Mouse (Mus musculus) hindbrain, embryonic 10.5 days (tissue): Measurements from ENCODE around the gene Wdr27. TPM values are rescaled to one million over a fixed set of nuclear protein-coding genes. Genes with fewer than 3 reads are reported as not detected.
"Not testable (repeated sequence)": the region's sequence is repeated elsewhere in the genome, so short reads cannot be mapped to it uniquely, and the experiment has no call there.

Source experiments
- DNase-seq: peaks from one replicate; pipeline ENCODE4 v3.0.0-alpha.2; 2017; ENCODE audit warnings: low spot score
- H3K27ac ChIP-seq: fragments of 300-500 bp; sonication (generic); 2 replicates; pipeline ENCODE4 v1.5.1; 2016; ENCODE audit warnings: mild to moderate bottlenecking, moderate library complexity
- H3K27me3 ChIP-seq: fragments of 300-500 bp; sonication (generic); 2 replicates; pipeline ENCODE4 v1.6.1; 2016; ENCODE audit warnings: mild to moderate bottlenecking; ENCODE audit not compliant: poor library complexity, insufficient read depth, severe bottlenecking
- H3K36me3 ChIP-seq: fragments of 300-500 bp; sonication (generic); 2 replicates; pipeline ENCODE4 v1.6.1; 2016; ENCODE audit warnings: mild to moderate bottlenecking, moderate library complexity
- H3K4me1 ChIP-seq: fragments of 300-500 bp; sonication (generic); replicated peaks from 2 replicates; pipeline ENCODE4 v1.6.1; 2016; ENCODE audit warnings: mild to moderate bottlenecking
- H3K4me3 ChIP-seq: fragments of 300-500 bp; sonication (generic); 2 replicates; pipeline ENCODE4 v1.5.1; 2016; ENCODE audit warnings: mild to moderate bottlenecking, moderate library complexity
- H3K9me3 ChIP-seq: fragments of 300-500 bp; sonication (generic); 2 replicates; pipeline ENCODE4 v1.6.1; 2016; ENCODE audit warnings: mild to moderate bottlenecking, moderate library complexity
- WGBS: fragments of 180-500 bp; shearing (Covaris S2); methylation state at CpG from one replicate; pipeline ENCODE4 v1.1.7; 2016; 5-methylcytosine and 5-hydroxymethylcytosine counted together
- polyA plus RNA-seq: library from polyadenylated mRNA; unstranded; fragments of >200 nt; fragmentation: Nextera tagmentation; extraction: Ambion mirVana; gene quantifications from 2 replicates; pipeline ENCODE4 v1.2.1, GENCODE M21; 2016

The Wdr27 gene
- polyA plus RNA-seq, 1 experiment from 2014 or later = 8.9 TPM

- peaks cover 65% of the 10 kb centered on the region for H3K36me3 ChIP-seq
Measured at GRCm38 (mm10) chr17:14953452-14953851, 10.5 kb upstream of the Wdr27 start.

GRCm38 (mm10) chr17:14949161-14949827 is 6.3 kb upstream of the Wdr27 start:
- Histone ChIP-seq H3K27ac (no peak overlapping the region), H3K27me3 (no peaks in the 10 kb centered on the region), H3K36me3 (peaks cover 80% of the 10 kb centered on the region), H3K4me3 (no peak overlapping the region), H3K4me1 (peaks cover 11% of the 10 kb centered on the region), H3K9me3 (no peaks in the 10 kb centered on the region)
- no peak for DNase-seq
- WGBS = 88% methylated on average over 7 of the region's 7 CpGs

More at GRCm38 (mm10) chr17:14953452-14953851, 10.5 kb upstream of the Wdr27 start:
- Histone ChIP-seq H3K4me1 (no peaks in the 10 kb centered on the region), H3K27me3 (no peaks in the 10 kb centered on the region), H3K27ac (no peak overlapping the region), H3K9me3 (no peaks in the 10 kb centered on the region), H3K4me3 (no peak overlapping the region)
- 94% methylated on average over 8 of the region's 8 CpGs for WGBS
- DNase-seq = no peak

GRCm38 (mm10) chr17:14944551-14944950 is 1.6 kb upstream of the Wdr27 start:
- no peaks in the 10 kb centered on the region for H3K27me3 ChIP-seq
- no peak for DNase-seq
- H3K36me3 ChIP-seq = peaks cover 35% of the 10 kb centered on the region
- WGBS = 88% methylated on average over 1 of the region's 1 CpGs
- H3K9me3 ChIP-seq = no peaks in the 10 kb centered on the region
- H3K4me3 ChIP-seq = peak overlapping the region; percentile 99
- H3K4me1 ChIP-seq = peaks cover 31% of the 10 kb centered on the region
- no peak overlapping the region for H3K27ac ChIP-seq

- Histone ChIP-seq H3K9me3 (no peaks in the 10 kb centered on the region), H3K4me3 (peak overlapping the region; percentile 99), H3K4me1 (peaks cover 31% of the 10 kb centered on the region), H3K27ac (peak overlapping the region; percentile 91), H3K36me3 (peaks cover 30% of the 10 kb centered on the region), H3K27me3 (no peaks in the 10 kb centered on the region)
- WGBS = 22% methylated on average over 16 of the region's 16 CpGs
- DNase-seq = no peak
Measured at GRCm38 (mm10) chr17:14943729-14944059, 736 bp upstream of the Wdr27 start.

- peak overlapping the region; percentile 99 for H3K4me3 ChIP-seq
- H3K4me1 ChIP-seq = peaks cover 31% of the 10 kb centered on the region
- peak overlapping the region; percentile 91 for H3K27ac ChIP-seq
- H3K36me3 ChIP-seq = peaks cover 25% of the 10 kb centered on the region
- not testable (repeated sequence) for H3K27me3 ChIP-seq, DNase-seq, H3K9me3 ChIP-seq
- 66% methylated on average over 6 of the region's 6 CpGs for WGBS
Measured at GRCm38 (mm10) chr17:14942181-14942580, 777 bp downstream of the Wdr27 start.

- Histone ChIP-seq H3K4me1 (no peaks in the 10 kb centered on the region), H3K9me3 (no peaks in the 10 kb centered on the region), H3K4me3 (no peak overlapping the region), H3K27ac (no peak overlapping the region), H3K36me3 (no peaks in the 10 kb centered on the region), H3K27me3 (no peaks in the 10 kb centered on the region)
- WGBS = 78% methylated on average over 5 of the region's 5 CpGs
- DNase-seq = no peak
Measured at GRCm38 (mm10) chr17:14935841-14936605, 6.9 kb downstream of the Wdr27 start.

- not testable (repeated sequence) for H3K9me3 ChIP-seq, H3K4me1 ChIP-seq, H3K4me3 ChIP-seq, H3K27ac ChIP-seq, DNase-seq, H3K27me3 ChIP-seq, H3K36me3 ChIP-seq
- 84% methylated on average over 14 of the region's 14 CpGs for WGBS
Measured at GRCm38 (mm10) chr17:14935280-14935679, 7.7 kb downstream of the Wdr27 start.

- H3K9me3 ChIP-seq = no peaks in the 10 kb centered on the region
- H3K4me1 ChIP-seq = no peaks in the 10 kb centered on the region
- WGBS = 84% methylated on average over 5 of the region's 5 CpGs
- no peaks in the 10 kb centered on the region for H3K27me3 ChIP-seq
- no peak overlapping the region for H3K27ac ChIP-seq
- no peak overlapping the region for H3K4me3 ChIP-seq
- DNase-seq = no peak
- H3K36me3 ChIP-seq = no peaks in the 10 kb centered on the region
Measured at GRCm38 (mm10) chr17:14931469-14931868, 11.5 kb downstream of the Wdr27 start.

- H3K27ac ChIP-seq = no peak overlapping the region
- WGBS = 90% methylated on average over 7 of the region's 7 CpGs
- no peak overlapping the region for H3K4me3 ChIP-seq
- H3K9me3 ChIP-seq = no peaks in the 10 kb centered on the region
- H3K27me3 ChIP-seq = no peaks in the 10 kb centered on the region
- H3K36me3 ChIP-seq = no peaks in the 10 kb centered on the region
- no peaks in the 10 kb centered on the region for H3K4me1 ChIP-seq
- no peak for DNase-seq
Measured at GRCm38 (mm10) chr17:14930697-14931096, 12.3 kb downstream of the Wdr27 start.

- Histone ChIP-seq H3K27ac (no peak overlapping the region), H3K27me3 (no peaks in the 10 kb centered on the region), H3K4me3 (no peak overlapping the region), H3K4me1 (no peaks in the 10 kb centered on the region), H3K36me3 (no peaks in the 10 kb centered on the region), H3K9me3 (no peaks in the 10 kb centered on the region)
- 80% methylated on average over 5 of the region's 5 CpGs for WGBS
- no peak for DNase-seq
Measured at GRCm38 (mm10) chr17:14928631-14929030, 14.3 kb downstream of the Wdr27 start.

- Histone ChIP-seq H3K4me3 (no peak overlapping the region), H3K36me3 (no peaks in the 10 kb centered on the region), H3K27ac (no peak overlapping the region), H3K27me3 (no peaks in the 10 kb centered on the region), H3K9me3 (no peaks in the 10 kb centered on the region), H3K4me1 (no peaks in the 10 kb centered on the region)
- no peak for DNase-seq
- WGBS = 86% methylated on average over 8 of the region's 8 CpGs
Measured at GRCm38 (mm10) chr17:14927644-14928218, 15.2 kb downstream of the Wdr27 start.

GRCm38 (mm10) chr17:14921582-14921981 is 21.4 kb downstream of the Wdr27 start:
- Histone ChIP-seq H3K9me3 (no peaks in the 10 kb centered on the region), H3K27ac (no peak overlapping the region), H3K36me3 (no peaks in the 10 kb centered on the region), H3K4me3 (no peak overlapping the region), H3K4me1 (no peaks in the 10 kb centered on the region), H3K27me3 (no peaks in the 10 kb centered on the region)
- WGBS = 70% methylated on average over 6 of the region's 6 CpGs
- no peak for DNase-seq

- no peak overlapping the region for H3K27ac ChIP-seq
- H3K36me3 ChIP-seq = no peaks in the 10 kb centered on the region
- H3K27me3 ChIP-seq = no peaks in the 10 kb centered on the region
- WGBS = 91% methylated on average over 8 of the region's 8 CpGs
- H3K4me3 ChIP-seq = no peak overlapping the region
- DNase-seq = no peak
- H3K4me1 ChIP-seq = no peaks in the 10 kb centered on the region
- H3K9me3 ChIP-seq = no peaks in the 10 kb centered on the region
Measured at GRCm38 (mm10) chr17:14917866-14918265, 25.1 kb downstream of the Wdr27 start.
